Mouse (Mus musculus): Measurements from ENCODE around the gene Eif2b1. TPM values are rescaled to one million over a fixed set of nuclear protein-coding genes. Genes with fewer than 3 reads are reported as not detected.

The Eif2b1 gene
- polyA plus RNA-seq, 1 experiment from 2014 or later = 83.5 TPM

GRCm38 (mm10) chr5:124529191-124529651 lies 49.7 kb downstream of the Eif2b1 start:
- 39% methylated on average over 8 of the region's 8 CpGs for WGBS
- ATAC-seq (ENCODE audit: low FRiP score) = no peak
- Histone ChIP-seq H3K36me3 (ENCODE audit: control insufficient read depth, insufficient read depth, low read length) (no peaks in the 10 kb centered on the region), H3K4me1 (replicated peaks; ENCODE audit: control insufficient read depth, insufficient read depth, low read length) (peaks cover 6% of the 10 kb centered on the region), H3K4me3 (ENCODE audit: low read depth, low read length) (no peak overlapping the region), H3K9ac (ENCODE audit: low read depth, low read length) (peak overlapping the region; percentile 23), H3K4me2 (replicated peaks; ENCODE audit: low read depth, low read length) (peak overlapping the region; percentile 24), H3K27me3 (ENCODE audit: control insufficient read depth, insufficient read depth, low read length) (no peaks in the 10 kb centered on the region), H3K9me3 (ENCODE audit: control insufficient read depth, low read length) (no peaks in the 10 kb centered on the region), H3K27ac (ENCODE audit: low read depth, low read length) (no peak overlapping the region)
- DNase-seq (ENCODE audit: low spot score) = peak; percentile 14

- peak overlapping the region; percentile 24 for H3K4me2 ChIP-seq (replicated peaks; ENCODE audit: low read depth, low read length)
- ATAC-seq (ENCODE audit: low FRiP score) = no peak
- peak overlapping the region; percentile 23; the same call in 1 of the 2 replicates for H3K9ac ChIP-seq (ENCODE audit: low read depth, low read length)
- peak; percentile 12 for DNase-seq (ENCODE audit: low spot score)
- H3K4me3 ChIP-seq (ENCODE audit: low read depth, low read length) = peak overlapping the region; percentile 4; the same call in 1 of the 2 replicates
- peaks cover 6% of the 10 kb centered on the region for H3K4me1 ChIP-seq (replicated peaks; ENCODE audit: control insufficient read depth, insufficient read depth, low read length)
- no peaks in the 10 kb centered on the region for H3K9me3 ChIP-seq (ENCODE audit: control insufficient read depth, low read length)
- WGBS = 41% methylated on average over 9 of the region's 9 CpGs
- no peak overlapping the region for H3K27ac ChIP-seq (ENCODE audit: low read depth, low read length)
- no peaks in the 10 kb centered on the region for H3K27me3 ChIP-seq (ENCODE audit: control insufficient read depth, insufficient read depth, low read length)
- no peaks in the 10 kb centered on the region for H3K36me3 ChIP-seq (ENCODE audit: control insufficient read depth, insufficient read depth, low read length)
Observed at GRCm38 (mm10) chr5:124528791-124529190, 50.1 kb downstream of the Eif2b1 start.

- H3K36me3 ChIP-seq (ENCODE audit: control insufficient read depth, insufficient read depth, low read length) = no peaks in the 10 kb centered on the region
- H3K27me3 ChIP-seq (ENCODE audit: control insufficient read depth, insufficient read depth, low read length) = no peaks in the 10 kb centered on the region
- DNase-seq (ENCODE audit: low spot score) (no peak), ATAC-seq (ENCODE audit: low FRiP score) (no peak)
- H3K4me3 ChIP-seq (ENCODE audit: low read depth, low read length) = peak overlapping the region; percentile 4; the same call in 1 of the 2 replicates
- no peak overlapping the region for H3K27ac ChIP-seq (ENCODE audit: low read depth, low read length)
- peak overlapping the region; percentile 24 for H3K4me2 ChIP-seq (replicated peaks; ENCODE audit: low read depth, low read length)
- H3K4me1 ChIP-seq (replicated peaks; ENCODE audit: control insufficient read depth, insufficient read depth, low read length) = peaks cover 6% of the 10 kb centered on the region
- H3K9me3 ChIP-seq (ENCODE audit: control insufficient read depth, low read length) = no peaks in the 10 kb centered on the region
- WGBS = 71% methylated on average over 4 of the region's 4 CpGs
- no peak overlapping the region for H3K9ac ChIP-seq (ENCODE audit: low read depth, low read length)
Observed at GRCm38 (mm10) chr5:124528351-124528750, 50.6 kb downstream of the Eif2b1 start.

GRCm38 (mm10) chr5:124524943-124525342 lies 54.0 kb downstream of the Eif2b1 start:
- Histone ChIP-seq H3K4me2 (replicated peaks; ENCODE audit: low read depth, low read length) (no peak overlapping the region), H3K4me1 (replicated peaks; ENCODE audit: control insufficient read depth, insufficient read depth, low read length) (peaks cover 4% of the 10 kb centered on the region; the same call in 1 of the 2 replicates), H3K27ac (ENCODE audit: low read depth, low read length) (no peak overlapping the region), H3K9ac (ENCODE audit: low read depth, low read length) (no peak overlapping the region), H3K27me3 (ENCODE audit: control insufficient read depth, insufficient read depth, low read length) (no peaks in the 10 kb centered on the region), H3K4me3 (ENCODE audit: low read depth, low read length) (no peak overlapping the region), H3K9me3 (ENCODE audit: control insufficient read depth, low read length) (no peaks in the 10 kb centered on the region), H3K36me3 (ENCODE audit: control insufficient read depth, insufficient read depth, low read length) (no peaks in the 10 kb centered on the region)
- ATAC-seq (ENCODE audit: low FRiP score) = no peak
- DNase-seq (ENCODE audit: low spot score) = no peak
- 94% methylated on average over 5 of the region's 5 CpGs for WGBS

- H3K9ac ChIP-seq (ENCODE audit: low read depth, low read length) = no peak overlapping the region
- no peaks in the 10 kb centered on the region for H3K27me3 ChIP-seq (ENCODE audit: control insufficient read depth, insufficient read depth, low read length)
- no peaks in the 10 kb centered on the region for H3K9me3 ChIP-seq (ENCODE audit: control insufficient read depth, low read length)
- H3K4me1 ChIP-seq (replicated peaks; ENCODE audit: control insufficient read depth, insufficient read depth, low read length) = no peaks in the 10 kb centered on the region
- no peak overlapping the region for H3K27ac ChIP-seq (ENCODE audit: low read depth, low read length)
- no peaks in the 10 kb centered on the region for H3K36me3 ChIP-seq (ENCODE audit: control insufficient read depth, insufficient read depth, low read length)
- DNase-seq (ENCODE audit: low spot score) = no peak
- WGBS = 98% methylated on average over 8 of the region's 8 CpGs
- no peak overlapping the region for H3K4me3 ChIP-seq (ENCODE audit: low read depth, low read length)
- no peak overlapping the region for H3K4me2 ChIP-seq (replicated peaks; ENCODE audit: low read depth, low read length)
- no peak for ATAC-seq (ENCODE audit: low FRiP score)
Observed at GRCm38 (mm10) chr5:124523032-124523431, 55.9 kb downstream of the Eif2b1 start.

GRCm38 (mm10) chr5:124521588-124521987 lies 57.3 kb downstream of the Eif2b1 start:
- ATAC-seq (ENCODE audit: low FRiP score) (no peak), DNase-seq (ENCODE audit: low spot score) (no peak)
- Histone ChIP-seq H3K9me3 (ENCODE audit: control insufficient read depth, low read length) (no peaks in the 10 kb centered on the region), H3K4me2 (replicated peaks; ENCODE audit: low read depth, low read length) (no peak overlapping the region), H3K36me3 (ENCODE audit: control insufficient read depth, insufficient read depth, low read length) (no peaks in the 10 kb centered on the region), H3K9ac (ENCODE audit: low read depth, low read length) (no peak overlapping the region), H3K27ac (ENCODE audit: low read depth, low read length) (no peak overlapping the region), H3K27me3 (ENCODE audit: control insufficient read depth, insufficient read depth, low read length) (no peaks in the 10 kb centered on the region), H3K4me1 (replicated peaks; ENCODE audit: control insufficient read depth, insufficient read depth, low read length) (no peaks in the 10 kb centered on the region), H3K4me3 (ENCODE audit: low read depth, low read length) (no peak overlapping the region)
- 87% methylated on average over 4 of the region's 4 CpGs for WGBS

Other genes with a start within 250 kb of the Eif2b1 start
- 155 and 243 TPM in 2 replicates for gene Cdk2ap1, start 216.0 kb downstream of the Eif2b1 start, polyA plus RNA-seq (2014; fragmentation: Nextera tagmentation; extraction: Ambion mirVana)
- 92.9 and 116 TPM in 2 replicates for gene Sbno1, start 153.1 kb downstream of the Eif2b1 start, polyA plus RNA-seq (2014; fragmentation: Nextera tagmentation; extraction: Ambion mirVana)
- 52.2 and 83.1 TPM in 2 replicates for gene Kmt5a, start 139.2 kb downstream of the Eif2b1 start, polyA plus RNA-seq (2014; fragmentation: Nextera tagmentation; extraction: Ambion mirVana)
- 19.2 and 20.8 TPM in 2 replicates for gene Rilpl2, start 100.8 kb downstream of the Eif2b1 start, polyA plus RNA-seq (2014; fragmentation: Nextera tagmentation; extraction: Ambion mirVana)
- 15.2 and 15.7 TPM in 2 replicates for gene Snrnp35, start 96.0 kb downstream of the Eif2b1 start, polyA plus RNA-seq (2014; fragmentation: Nextera tagmentation; extraction: Ambion mirVana)
- gene Rilpl1, start 47.7 kb downstream of the Eif2b1 start, polyA plus RNA-seq (2014; fragmentation: Nextera tagmentation; extraction: Ambion mirVana) = 16.4 and 20.7 TPM in 2 replicates
- 474 and 506 TPM in 2 replicates for gene Tmed2, start 38.4 kb downstream of the Eif2b1 start, polyA plus RNA-seq (2014; fragmentation: Nextera tagmentation; extraction: Ambion mirVana)
- 15.6 and 17.6 TPM in 2 replicates for gene Ddx55, start 26.3 kb downstream of the Eif2b1 start, polyA plus RNA-seq (2014; fragmentation: Nextera tagmentation; extraction: Ambion mirVana)
- 74.7 and 74.9 TPM in 2 replicates for gene Gtf2h3, start within 50 bp of the Eif2b1 start, polyA plus RNA-seq (2014; fragmentation: Nextera tagmentation; extraction: Ambion mirVana)
- 41.8 and 43.8 TPM in 2 replicates for gene Atp6v0a2, start 49.4 kb upstream of the Eif2b1 start, polyA plus RNA-seq (2014; fragmentation: Nextera tagmentation; extraction: Ambion mirVana)
- 0.36 and 0.52 TPM in 2 replicates for gene Dnah10, start 146.0 kb upstream of the Eif2b1 start, polyA plus RNA-seq (2014; fragmentation: Nextera tagmentation; extraction: Ambion mirVana)